Mouse (Mus musculus) hindlimb bud, embryonic 11.5 days (tissue): ENCODE measurements at regions not wholly inside any gene's neighbourhood (a gene's known extent, or its start where the extent isn't known, plus 50 kb on each side); places are given as distances from the start of the nearest gene placed in this dataset.
A peak's percentile ranks its signal among the peaks of the same experiment; 100 is the strongest.

Source experiments
- DNase-seq: peaks from one replicate; pipeline ENCODE4 v3.0.0-alpha.2; 2012; ENCODE audit warnings: low read depth, low spot score; ENCODE audit errors: extremely low spot score

DNA sequence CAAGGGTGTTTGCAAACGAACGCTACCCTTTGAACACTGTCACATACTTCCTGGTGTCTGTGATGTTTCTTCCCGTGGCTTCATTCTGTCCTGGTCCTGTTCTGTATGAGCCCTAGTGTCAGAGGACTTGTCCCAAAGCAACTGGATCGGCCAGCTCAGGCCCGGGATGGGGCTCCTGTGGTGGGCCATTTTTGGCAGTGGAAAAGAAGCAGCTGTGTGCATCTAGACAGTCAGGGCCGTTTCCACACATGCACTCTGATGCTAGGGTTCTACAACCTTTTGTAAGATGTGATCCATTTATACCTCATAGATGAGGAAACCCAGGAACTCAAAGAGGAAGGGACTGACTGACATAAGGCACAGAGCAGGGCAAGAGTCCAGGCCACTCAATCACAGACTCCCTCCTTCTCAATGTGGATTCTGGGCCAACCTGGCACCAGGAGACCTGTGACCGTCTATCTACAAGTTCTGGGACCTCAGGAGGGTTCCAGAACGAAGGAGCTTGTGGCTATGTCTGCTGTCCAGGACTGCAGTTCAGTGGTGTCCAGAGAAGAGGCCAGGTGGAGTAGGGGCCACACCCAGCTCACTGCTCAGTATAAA lies 155.2 kb downstream of the Trim29 start:
- no peak for DNase-seq

DNA sequence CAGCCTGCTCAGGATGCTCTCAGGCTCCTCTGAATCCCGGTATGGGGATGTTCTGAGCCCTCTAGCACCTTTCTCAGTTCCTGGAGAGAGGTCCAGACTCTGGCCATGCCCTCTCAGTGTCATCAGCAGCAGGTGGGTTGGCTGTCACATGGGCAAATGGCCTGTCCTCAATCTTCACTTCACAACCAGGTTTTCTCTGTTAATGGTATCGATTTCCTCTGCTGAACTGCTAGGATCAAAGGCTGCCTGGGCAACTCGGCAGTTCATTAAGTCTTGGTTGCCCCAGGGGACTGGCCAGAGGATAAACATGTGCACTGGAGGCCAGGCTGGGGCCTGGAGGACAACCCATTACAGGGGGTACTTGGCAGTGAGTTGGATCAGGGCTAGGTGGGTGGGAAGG lies 156.2 kb downstream of the Trim29 start:
- DNase-seq: no peak

DNA sequence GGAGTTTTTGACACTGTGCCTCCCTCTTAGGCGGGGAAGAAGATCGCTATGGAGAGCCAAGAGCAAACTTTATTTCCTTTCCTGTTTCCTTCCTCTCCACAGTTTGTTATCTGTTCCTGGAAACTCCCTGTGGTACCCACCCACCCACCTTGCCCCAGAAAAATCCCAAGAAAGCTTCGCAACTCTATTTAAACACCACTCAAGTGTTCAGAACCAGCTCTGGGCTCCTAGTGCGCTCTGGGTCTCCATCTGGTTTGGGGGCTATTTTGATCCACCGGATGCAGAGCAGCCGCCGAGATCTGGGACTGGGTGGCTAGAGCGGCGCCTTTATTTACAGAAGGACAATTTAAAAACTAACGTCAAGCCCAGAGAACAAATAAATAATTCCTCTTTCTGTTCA lies 158.6 kb downstream of the Trim29 start:
- DNase-seq: no peak

DNA sequence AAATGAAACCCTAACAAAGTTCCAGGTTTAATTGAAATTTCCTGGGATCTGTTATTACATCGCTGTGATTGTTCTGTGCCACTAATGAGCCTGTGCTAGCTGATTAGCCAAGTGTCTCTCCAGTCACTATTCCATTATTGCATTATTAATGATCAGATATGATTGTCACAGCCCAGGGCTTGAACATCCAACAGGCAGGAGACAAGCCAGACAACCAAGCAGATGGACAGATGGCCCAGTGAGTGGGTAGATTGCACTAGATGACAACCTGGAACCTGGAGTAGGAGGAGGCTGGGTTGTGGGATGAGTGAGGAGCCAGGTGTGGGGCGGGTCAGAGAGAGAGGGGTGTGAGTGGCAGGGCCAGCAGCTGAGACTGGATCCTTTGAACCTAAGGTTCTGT lies 161.6 kb downstream of the Trim29 start:
- DNase-seq: no peak

DNA sequence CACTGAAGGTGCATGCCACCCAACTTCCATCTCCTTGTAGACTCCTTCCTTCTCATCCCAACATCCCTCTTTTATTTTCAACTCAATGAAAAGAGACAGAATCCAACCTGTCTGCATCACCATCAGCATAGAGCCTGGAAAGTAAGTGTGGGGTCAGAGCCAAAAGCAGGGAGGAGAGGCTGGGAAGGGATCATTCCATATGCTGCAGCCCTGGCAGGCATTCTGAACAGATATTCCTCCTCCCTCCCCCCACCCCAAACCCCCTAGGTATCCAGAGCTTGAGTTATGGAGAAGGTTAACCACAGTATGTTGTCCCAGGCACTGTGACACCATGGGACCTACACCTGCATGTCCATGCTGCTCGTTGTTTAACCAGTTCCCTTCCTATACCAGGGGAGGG lies 162.5 kb downstream of the Trim29 start:
- DNase-seq: no peak

DNA sequence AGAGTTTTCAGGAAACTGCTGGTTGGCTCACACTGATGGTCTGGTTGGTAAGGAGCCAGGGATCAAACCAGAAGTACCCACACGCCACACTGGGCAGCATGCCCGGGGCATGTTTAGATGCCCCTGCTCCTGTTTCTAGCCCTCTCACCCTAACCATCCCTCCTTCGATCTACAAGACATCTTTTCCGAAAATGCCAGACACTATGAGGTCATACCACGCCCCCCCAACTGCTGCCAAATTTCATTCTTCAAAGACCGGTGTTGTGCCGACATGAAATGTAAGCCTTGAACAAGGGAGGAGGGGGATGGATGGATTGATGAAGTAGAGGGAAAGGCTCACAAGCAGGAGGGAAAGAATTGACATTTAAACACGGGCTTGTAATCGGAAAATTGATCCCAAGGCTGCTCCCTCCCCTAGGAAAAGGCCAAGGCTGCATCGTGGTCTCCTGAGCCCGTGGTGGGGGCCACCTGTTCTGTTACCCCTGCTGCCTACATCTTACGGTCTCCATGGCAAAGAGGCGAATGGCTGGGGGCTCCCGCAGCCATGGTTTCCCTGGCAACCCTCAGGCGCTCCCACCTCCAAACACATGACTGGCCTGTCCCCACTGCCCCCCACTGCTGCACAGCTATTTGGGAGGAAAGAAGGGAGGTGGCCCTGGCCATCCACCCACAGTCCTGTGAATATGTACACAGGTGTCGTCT lies 163.1 kb downstream of the Trim29 start:
- no peak for DNase-seq

DNA sequence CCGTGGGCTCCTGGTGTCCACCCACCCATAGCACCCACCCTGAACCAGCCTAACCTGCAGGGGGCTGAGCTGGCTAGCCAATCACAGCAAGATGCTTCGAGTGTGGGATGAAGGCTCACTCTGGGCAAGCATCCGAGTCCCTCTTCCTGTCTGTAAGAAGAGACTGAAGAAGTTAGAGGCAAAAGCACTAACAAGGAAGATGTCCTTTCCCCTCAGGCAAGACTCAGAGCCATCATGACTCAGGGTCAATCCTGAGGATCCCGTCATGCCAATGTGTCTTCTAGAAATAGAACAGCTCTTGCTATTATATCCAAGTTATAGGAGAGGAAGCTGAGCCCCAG lies 163.6 kb downstream of the Trim29 start:
- no peak for DNase-seq

DNA sequence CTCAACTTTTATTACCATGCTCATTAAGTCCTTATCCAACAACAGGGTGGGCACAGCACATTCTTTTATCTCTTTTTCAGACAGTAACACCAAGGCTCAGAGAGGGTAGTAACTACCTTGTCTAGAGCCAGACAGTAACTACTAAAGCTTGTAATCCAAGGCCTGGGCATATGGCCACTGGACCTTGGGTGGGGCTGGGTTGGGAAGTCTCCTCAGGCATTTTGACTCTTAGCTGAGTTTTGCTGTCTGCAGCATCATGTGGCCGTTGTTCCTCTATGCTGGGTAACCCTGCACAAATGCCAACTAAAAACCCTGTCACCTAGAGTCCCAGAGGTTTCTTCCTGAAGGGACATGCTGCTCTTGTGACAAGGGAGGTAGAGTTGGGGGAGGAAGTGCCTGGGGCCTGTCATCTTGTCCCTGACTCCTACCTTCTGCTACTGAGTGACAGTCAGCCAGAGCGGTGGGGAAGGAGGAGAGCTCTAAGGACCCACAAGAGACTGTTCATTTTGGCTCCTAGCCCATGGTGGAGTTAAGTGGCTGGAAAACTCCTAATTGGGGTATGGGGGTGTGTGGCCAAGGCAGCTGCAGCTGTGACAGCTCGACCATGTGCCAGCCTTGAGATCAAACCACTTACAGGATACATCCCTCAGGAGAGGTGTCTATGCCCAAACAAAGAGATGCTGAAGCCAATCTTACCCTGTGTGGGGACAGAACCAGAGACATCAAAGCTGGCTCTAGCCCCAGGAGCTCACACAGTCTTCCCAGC lies 170.4 kb downstream of the Trim29 start:
- DNase-seq: no peak

DNA sequence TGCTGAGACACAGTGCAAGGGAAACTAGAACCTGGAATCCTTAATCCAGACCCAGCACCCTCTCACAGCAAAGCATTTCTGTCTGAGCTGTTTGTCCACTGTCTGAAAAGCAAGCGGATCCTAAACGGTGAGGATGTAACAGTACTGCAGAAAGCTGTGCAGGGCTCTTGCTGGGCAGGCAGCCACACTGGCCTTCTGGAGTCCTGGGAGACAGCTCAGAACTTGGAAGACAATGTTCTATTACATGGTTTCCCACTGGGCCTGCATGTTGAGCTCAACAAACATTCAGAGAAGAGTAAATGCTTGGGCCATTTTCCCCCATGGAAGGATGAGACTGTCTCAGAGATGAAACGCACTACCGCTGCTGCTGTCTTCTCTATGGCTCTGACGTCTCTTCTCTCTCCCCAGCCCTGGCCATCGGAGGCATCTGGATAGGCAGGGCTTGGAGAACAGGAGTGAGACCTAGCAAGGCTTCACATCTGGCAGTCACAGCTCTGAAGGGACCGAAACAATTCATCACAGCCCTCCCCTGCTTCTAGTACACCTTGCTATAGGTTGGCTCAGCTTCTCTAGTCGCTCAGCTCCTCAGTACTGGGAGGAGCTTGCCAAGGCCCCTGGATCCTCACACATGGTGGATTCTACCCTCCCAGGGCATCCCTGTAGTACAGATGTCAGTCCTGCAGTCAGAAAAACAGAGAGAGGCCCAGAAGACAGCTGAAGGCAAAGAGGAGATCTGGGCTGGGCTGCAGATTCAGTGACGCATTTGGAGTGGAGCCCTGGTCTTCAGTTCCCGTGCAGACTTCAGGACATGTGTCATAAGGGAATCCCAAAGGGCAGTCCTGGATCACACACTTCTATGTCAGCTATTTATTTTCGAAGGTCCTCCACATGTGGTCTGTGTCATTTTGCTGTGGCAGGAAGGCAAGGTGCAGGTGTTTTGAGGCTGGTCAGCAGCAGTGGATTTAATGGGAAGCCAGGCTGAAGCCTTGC lies 171.7 kb downstream of the Trim29 start:
- no peak for DNase-seq

DNA sequence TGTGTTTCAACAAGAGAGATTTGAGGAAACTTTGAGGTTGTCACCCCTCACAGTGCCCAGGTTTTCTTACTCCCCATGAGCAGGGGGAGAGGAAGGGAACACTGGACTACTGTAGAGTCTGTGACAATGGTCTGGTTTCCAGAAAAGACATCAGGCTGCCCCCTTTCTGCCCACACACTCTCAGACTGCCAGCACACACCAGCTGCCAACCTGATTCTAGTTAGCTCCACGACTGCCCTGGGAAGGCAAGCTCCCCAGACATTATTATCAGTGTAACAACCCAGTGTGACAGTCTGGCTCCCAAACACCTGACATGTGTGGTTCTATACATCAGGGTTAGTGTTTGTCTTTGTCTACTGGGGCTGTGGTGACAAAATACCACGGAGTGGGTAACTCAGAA lies 172.5 kb downstream of the Trim29 start:
- DNase-seq: no peak

DNA sequence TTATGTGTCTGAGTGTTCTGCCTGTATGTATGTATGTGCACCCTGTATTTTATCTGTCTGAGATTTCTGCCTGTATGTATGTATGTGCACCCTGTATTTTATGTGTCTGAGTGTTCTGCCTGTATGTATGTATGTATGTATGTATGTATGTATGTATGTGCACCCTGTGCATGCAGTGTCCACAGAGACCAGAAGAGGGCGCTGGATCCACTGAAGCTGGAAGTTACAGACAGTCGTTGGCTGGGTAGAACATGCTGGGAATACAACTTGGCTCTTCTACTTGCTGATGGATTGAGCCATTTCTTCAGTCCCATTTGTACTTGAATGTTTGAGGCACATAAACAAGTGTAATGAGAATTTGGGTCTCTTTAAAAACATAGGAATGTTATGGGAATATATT lies 173.3 kb downstream of the Trim29 start:
- no peak for DNase-seq

DNA sequence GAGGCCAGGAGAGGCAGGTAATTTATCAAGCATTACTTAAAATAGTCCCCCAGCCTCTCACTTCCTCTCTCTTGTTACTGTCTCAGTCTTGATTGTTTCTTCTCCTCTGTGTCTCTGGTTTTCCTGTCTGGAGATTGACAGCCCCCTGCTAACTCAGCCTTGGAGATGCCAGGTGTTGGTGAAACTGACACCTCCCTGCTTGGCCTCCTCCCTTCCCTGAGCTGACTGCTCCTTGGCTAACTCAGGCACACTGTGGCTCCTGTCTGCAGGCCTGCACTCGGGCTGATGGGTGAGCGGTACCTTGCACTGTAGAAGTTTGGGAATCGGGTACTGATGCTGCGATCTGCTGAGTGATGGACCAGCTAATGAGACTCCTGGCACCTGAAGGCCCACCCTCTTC lies 176.1 kb downstream of the Trim29 start:
- no peak for DNase-seq

DNA sequence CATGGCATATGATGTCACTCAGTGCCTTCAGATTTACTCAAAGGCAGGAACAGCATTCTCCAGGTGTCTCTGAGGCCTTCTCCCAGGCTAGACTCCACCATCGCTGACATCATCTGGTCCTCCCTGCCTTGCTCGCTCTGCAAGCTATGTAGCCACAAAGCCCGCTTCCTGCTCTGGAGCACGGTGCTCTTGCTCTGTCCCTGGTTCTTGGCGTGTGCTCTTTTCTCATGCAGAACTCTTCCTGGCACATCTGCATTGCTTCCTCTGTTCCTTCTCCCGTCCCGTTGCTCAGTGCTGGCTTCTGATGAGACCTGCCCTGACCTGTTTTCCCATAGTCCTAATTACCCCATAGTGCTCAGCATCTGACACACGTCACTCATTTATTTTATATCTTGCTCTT lies 178.6 kb downstream of the Trim29 start:
- no peak for DNase-seq

DNA sequence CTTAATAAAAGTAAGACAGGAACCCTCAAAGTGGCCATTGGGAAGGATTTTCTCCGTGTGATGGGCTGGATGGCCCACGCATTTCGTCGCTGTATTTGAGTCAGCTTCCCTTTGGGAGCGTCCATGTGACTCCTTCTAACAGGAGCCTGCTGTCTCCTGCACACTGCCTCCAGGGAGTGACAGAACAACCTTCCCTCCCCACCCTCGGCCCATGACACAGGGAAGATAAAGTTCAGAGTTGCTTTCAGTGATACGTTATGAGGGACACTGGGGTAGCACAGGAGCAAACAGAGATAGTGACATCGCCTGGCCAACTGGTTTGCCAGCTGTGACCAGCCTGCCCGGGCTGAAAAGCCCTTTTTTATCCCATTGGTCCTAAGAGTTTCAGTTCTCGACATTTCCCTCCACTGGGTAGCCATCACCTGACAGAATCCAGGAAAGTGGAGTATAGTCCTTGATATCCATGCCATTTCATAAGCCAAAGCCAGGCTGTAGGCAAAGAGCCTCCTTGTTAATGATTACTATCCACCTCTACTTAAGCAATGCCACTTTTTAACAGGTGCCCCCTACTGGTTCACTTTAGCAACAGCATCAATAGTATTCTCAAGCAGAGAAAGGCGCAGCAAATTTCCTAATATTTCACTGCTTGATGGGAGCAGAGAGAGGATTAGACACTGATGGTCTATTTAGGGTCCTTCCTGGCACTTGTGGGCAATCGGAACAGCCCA lies 180.5 kb downstream of the Trim29 start:
- no peak for DNase-seq

DNA sequence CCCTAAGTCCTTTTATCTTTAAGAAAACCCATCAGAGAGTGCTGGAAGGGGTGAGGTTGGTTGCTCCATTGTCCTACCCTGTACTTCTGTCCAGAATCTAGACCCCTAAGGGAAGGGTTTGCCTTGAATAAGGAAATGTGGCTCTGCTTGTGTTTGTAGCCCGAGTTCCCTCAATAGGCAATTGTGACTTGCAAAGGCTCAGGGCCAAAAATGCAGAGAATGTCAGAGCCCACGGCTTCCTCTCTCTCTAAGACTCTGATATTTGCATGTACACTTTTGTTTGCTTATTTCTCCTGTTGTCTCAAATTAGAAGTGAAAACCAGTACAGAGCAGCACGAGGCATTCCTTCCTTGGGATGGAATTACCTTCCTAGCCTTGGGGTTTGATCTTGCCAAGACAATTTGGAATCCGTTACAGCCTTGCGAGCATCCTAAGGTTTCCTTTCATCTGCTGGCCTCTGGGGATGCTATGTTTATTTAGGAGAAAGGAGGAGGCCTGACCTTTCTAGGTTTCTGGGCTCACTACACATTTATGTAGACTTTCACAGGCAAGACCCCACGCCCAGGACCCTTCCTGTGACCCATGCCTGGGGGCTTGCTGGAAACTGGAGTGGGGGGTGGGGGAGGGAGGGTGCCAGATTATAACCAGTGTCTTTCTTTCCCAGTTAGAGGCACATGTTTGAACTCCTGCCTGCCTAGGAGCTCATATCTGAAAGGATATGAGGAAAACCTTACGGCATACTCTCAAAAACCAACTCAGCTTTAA lies 181.8 kb downstream of the Trim29 start:
- no peak for DNase-seq

DNA sequence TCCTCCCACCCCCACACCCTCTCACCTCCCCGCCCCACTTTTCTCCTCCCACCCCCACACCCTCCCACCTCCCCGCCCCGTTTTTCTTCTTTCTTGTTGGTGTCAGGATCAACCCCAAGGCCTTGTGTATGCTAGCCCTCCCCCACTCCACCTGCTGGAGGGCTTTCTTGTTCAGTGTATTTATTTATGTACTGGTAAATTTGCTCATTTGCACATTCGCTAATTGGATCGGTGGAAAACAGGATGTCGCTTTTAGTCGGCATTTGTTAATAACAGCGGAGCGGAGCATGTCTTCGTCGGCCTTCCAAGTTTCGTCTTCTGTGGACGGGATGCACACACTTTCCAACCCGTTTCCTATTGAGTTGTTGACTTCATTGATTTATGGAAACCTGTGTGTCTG lies 187.9 kb downstream of the Trim29 start:
- no peak for DNase-seq

DNA sequence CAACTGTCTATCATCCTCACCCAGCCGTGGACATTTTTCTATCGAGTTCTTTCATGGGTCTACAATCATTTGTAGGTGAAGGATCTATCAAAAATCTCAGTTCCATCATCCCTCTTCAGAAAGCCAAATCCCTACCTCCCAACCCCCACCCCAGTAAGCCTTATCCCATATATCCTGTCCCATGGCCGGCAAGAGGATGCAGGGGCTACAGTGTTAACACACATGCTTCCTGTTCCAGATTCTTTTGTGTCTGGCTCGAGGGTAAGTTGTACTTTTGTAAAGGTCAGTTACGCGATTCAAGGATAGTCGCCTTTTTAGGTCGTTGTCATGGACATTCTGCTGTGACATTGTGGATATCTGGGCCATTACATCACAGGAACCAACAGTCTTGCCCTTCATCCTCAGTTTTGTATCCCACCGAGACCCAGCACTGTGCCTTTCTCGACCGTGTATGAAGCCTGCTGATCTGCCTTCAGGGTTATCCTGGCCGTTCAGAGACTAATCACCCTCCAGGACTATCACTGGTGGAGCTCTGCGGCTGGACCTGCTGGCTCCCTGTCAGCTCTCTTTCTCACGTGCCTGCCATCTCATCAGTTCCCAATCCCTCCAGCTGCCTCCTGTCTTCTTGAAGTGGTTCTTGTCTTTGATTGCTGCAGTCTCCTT lies 193.8 kb downstream of the Trim29 start:
- no peak for DNase-seq

DNA sequence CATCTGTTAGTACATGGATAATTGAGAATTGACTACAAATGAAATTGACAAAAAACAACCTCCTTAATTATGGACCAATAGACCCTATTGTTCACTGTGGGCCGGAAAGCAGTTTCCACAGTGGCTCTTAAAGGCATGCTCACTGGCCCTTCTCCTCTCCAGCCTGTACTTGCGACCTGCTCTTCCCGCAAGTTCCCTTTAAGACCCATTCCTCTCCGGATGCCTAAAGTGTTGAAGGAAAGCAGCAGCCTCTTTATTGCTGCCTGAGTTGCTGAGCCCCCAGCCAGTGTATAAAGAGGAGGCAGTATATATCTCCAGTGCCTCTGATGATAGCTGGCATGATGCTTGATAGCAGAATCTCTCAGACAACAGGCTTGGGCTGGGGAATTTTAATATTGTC lies 195.2 kb downstream of the Trim29 start:
- peak; percentile 14 for DNase-seq

DNA sequence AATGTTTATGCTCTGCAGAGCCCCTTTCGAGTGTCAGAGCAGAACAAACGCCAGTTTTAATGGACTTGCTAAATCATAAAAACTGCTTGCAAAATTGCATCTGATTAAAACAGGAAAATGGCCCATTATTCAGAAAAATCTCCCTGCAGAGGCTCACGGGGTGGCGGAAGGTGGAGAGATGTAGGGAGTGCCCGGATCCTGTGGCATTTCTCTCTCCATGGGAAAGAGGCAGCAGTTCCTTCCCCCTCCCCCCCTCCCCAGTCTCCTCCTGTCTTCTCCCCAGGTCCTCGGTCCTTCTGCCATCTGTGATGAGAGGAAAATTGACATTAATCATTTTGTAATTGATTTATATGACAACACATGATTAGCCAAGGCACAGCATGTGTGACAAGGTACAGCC lies 195.6 kb downstream of the Trim29 start:
- no peak for DNase-seq
